Mouse (Mus musculus) liver, adult 10 weeks (tissue): ENCODE data around the gene Uba7. TPM values are rescaled to one million over a fixed set of nuclear protein-coding genes. Genes with fewer than 3 reads are reported as not detected.

Experiments
- polyA plus RNA-seq: library from polyadenylated mRNA; stranded (reverse); fragments of 350-450 nt; fragmentation: Illumina TruSeq; extraction: RNeasy Lipid Tissue Mini Kit (QIAGEN cat#74804); gene quantifications from one replicate; pipeline ENCODE4 v1.2.3, GENCODE M21; 2014; ENCODE audit warnings: low read depth, low replicate concordance

Uba7 gene
- polyA plus RNA-seq: 1.1 TPM

DNA sequence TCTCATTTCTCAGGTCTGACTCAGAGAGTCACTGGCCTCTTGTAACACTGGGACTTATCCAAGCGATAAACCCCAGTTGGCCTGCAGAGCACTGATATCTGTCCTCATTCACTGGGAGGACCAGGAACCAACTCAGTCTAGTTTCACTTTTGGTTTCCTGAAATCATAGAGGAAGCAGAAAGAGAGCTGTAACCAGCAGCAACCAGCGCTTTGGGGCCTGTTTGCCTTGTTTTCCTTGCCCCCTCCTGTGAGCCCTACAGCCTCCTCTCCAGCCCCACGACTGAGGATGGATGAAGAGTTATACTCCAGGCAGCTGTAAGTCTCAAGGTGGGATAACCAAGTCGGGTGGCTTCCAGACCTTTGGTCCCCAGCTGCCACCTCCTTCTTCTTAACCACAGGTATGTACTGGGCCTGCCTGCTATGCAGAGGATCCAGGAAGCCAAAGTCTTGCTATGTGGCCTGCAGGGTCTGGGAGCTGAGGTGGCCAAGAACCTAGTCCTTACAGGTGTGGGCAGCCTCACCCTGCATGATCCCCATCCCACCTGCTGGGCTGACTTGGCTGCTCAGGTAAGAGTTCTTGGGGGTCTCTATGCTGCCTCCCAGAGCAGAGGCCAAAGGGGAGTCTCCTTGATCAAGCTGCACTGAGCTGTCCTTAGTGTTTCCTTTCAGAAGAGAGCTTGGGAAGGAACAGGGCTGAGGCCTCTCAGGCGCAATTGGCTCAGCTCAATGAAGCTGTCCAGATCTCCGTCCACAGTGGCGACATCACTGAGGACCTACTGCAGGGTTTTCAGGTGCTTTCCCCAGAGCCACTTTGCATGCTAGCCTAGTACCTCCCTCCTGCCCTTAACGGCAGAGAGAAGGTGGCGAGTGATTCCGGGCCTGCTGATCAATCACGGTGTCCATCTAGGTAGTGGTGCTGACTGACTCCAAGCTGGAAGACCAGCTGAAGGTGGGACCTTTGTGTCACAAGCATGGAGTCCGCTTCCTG, at the start of gene Uba7:
Gene Uba7, plus strand, starts transcription at position 107 of the 988 bp plus-strand sequence.

DNA sequence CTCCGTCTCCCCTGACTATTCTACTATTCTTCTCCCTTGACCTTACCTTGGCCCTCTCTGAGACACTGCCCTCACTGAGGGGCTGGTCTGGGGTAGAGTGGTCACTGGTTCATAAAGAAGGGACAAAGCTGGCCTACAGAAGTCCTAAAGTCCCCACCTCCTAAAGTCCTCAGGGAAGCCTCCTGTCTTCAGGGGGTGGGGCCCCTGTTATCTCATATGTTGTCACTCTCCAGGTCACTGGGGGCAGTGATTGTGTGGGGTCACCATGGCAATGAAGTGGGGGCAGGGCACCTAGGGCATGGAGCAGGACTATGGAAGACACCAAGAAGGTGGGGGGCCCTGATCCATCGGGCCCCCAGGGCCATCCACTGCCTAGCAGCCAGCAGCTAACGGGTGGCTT, 47.1 kb upstream of the Uba7 start, which contains the start of gene Actl11:
Gene Actl11, plus strand, starts transcription at position 301 of the 400 bp plus-strand sequence.

DNA sequence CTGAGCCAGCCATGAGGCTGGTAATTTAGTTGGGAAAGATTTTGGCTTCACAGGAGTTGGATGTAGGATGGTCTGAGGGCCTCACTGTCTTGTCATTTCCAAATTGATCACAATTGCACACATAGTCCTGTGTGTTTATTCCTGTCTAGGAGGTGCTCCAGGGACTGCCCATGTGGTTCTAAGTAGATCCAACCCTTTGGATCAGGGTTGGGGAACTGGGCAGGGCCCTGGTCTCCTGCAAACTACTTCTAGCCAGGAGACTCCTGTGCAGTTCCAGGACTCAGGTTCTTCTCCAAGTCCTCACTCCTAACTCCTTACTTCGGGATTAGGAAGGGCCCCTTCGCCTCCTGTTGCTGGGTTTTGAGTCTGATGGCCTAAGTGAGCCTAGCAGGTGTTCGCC, 39.9 kb upstream of the Uba7 start, which contains the start of gene Camkv:
Gene Camkv, plus strand, starts transcription at position 301 of the 400 bp plus-strand sequence.

DNA sequence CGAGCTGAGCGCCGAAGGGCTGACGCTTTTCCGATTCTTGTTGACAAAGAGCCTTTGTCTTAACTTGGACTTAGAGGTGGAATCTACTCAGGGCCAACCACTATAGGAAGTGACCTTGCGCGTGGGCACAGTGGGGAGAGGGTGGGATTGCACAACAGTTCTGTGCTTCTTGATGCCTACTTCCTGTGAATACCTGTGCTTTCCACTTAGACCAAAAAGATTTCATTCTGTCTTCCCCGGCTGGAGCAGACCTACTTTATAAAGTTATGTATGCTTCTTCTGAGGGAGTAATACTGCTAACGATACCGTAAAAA, 25.4 kb upstream of the Uba7 start, which contains the start of gene Traip:
Gene Traip, plus strand, starts transcription at position 215 of the 314 bp plus-strand sequence.

GRCm38 (mm10) chr9:107982681-107983346, 7.5 kb downstream of the Uba7 start, which contains the start of gene Gm20661:
TSS of gene Gm20661 (plus strand) at chr9:107983058.

GRCm38 (mm10) chr9:107985131-107986119, 10.1 kb downstream of the Uba7 start, which contains the start of gene Inka1:
TSS of gene Inka1 (minus strand) at chr9:107985879.

DNA sequence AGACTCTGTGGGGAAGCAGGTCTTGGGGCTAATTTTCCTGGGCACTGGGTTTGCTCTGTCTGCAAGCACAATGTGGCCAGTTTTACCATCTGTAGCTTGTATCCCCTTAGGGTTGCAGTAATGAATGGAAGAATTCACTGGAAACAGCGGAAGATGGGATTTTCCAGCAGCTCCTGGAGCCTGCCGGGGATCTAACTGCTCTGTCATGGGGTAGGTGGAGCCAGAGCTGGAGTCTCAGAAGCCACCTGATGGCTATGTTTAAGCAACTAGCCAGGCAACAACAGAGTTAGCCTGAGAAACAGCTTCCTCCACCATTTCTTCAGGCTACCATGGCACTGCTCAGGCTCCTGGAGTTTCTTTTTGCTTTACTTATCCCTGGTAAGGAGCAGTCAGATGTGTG, 16.9 kb downstream of the Uba7 start, which contains the start of gene Cdhr4:
Gene Cdhr4, plus strand, starts transcription at position 301 of the 400 bp plus-strand sequence.

DNA sequence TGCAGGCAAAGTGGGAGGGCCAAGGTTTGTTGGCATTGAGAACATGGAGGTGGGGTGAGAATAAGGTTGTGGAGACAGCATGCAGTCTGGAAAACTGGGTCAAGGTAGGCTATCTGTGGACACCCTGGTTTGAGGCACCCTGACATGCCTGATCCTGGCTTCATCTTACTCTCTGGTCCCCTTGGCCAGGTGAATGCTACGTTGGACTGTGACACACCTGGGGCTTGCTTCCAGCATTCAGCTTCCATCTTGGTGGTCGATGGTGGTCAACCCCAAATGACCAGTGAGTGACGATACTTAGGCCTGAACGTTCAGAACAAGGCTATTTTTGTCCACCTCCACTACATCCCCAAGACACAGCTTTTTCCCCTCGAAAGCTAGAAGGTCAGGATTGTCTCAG, 20.7 kb downstream of the Uba7 start, which contains the start of gene Gm20662:
Gene Gm20662, plus strand, starts transcription at position 301 of the 400 bp plus-strand sequence.

GRCm38 (mm10) chr9:108001922-108002770, 26.8 kb downstream of the Uba7 start, which contains the start of gene Ip6k1:
TSS of gene Ip6k1 (plus strand) at chr9:108002501.

Other genes with a start within 250 kb of the Uba7 start
- 54.1 TPM for gene Rbm5, start 204.5 kb upstream of the Uba7 start, polyA plus RNA-seq
- 42.4 TPM for gene Rbm6, start 102.3 kb upstream of the Uba7 start, polyA plus RNA-seq
- gene Mon1a, start 87.4 kb upstream of the Uba7 start, polyA plus RNA-seq: 0.37 TPM
- not detected for gene Mst1r, start 68.6 kb upstream of the Uba7 start, polyA plus RNA-seq
- gene Actl11, start 47.0 kb upstream of the Uba7 start, polyA plus RNA-seq: not detected
- gene Camkv, start 39.8 kb upstream of the Uba7 start, polyA plus RNA-seq: not detected
- gene Traip, start 25.4 kb upstream of the Uba7 start, polyA plus RNA-seq: 0.13 TPM
- gene Gm20661, start 7.6 kb downstream of the Uba7 start, polyA plus RNA-seq: not detected
- gene Inka1, start 10.4 kb downstream of the Uba7 start, polyA plus RNA-seq: not detected
- not detected for gene Cdhr4, start 17.0 kb downstream of the Uba7 start, polyA plus RNA-seq
- not detected for gene Gm20662, start 20.8 kb downstream of the Uba7 start, polyA plus RNA-seq
- 24.5 TPM for gene Ip6k1, start 27.0 kb downstream of the Uba7 start, polyA plus RNA-seq
- gene Gmppb, start 73.7 kb downstream of the Uba7 start, polyA plus RNA-seq: 2.0 TPM
- gene Amigo3, start 77.7 kb downstream of the Uba7 start, polyA plus RNA-seq: not detected
- 9.9 TPM for gene Mst1, start 104.9 kb downstream of the Uba7 start, polyA plus RNA-seq
- 1.7 TPM for gene Rnf123, start 107.8 kb downstream of the Uba7 start, polyA plus RNA-seq
- 28.2 TPM for gene Apeh, start 119.1 kb downstream of the Uba7 start, polyA plus RNA-seq
- not detected for gene Bsn, start 214.9 kb downstream of the Uba7 start, polyA plus RNA-seq